Mouse (Mus musculus) embryo, embryonic 11.5 days (tissue): ENCODE measurements around the gene Hspb11.

Experiments
- DNase-seq: peaks from one replicate; pipeline ENCODE4 v3.0.0-alpha.2; 2012; ENCODE audit warnings: low read depth, low spot score

The Hspb11 gene

DNA sequence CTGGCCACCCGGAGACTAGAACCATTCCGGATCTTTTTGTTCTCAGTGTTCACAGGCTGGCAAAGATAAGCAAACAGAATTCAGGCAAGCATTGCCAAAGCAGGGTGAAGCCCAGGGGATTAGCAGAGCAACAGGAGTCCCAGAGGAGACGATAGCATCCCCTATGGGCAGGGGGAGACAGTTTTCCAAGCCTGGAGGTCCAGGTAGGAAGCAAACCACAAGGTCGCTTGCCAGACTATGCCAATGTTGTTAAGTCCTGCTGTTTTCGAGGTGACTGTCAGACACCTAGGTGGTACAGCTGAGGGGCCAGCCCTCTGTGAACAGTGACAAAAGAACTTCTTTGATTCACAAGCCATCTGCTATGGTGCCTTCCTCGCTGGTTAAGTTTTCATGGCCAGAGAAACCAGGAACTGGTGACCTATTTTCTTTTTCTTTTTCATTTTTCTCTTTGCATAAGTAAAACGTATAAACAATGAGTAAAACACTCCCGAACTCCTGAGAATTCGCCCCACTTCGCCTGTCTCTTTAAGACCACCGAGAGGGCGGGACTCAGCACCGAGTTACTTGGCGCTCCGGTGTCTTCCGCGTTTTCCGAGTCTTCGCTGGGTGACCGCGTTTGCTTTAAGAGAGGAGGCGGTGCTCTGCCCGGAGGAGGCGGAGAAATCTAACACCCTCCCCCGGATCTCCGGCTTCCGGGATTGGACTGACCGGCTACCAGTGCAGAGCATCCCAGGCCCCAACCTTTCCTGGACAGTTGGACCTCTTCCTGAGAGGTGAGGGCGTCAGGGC, 60.5 kb downstream of the Hspb11 start, which contains the start of gene Yipf1:
Gene Yipf1, plus strand, starts transcription at position 674 of the 789 bp plus-strand sequence.
- DNase-seq = peak; percentile 76

- no peak for DNase-seq
Observed at GRCm38 (mm10) chr4:107314479-107314805, 61.0 kb downstream of the Hspb11 start.

- DNase-seq = no peak
Observed at GRCm38 (mm10) chr4:107318646-107319045, 65.3 kb downstream of the Hspb11 start.

DNA sequence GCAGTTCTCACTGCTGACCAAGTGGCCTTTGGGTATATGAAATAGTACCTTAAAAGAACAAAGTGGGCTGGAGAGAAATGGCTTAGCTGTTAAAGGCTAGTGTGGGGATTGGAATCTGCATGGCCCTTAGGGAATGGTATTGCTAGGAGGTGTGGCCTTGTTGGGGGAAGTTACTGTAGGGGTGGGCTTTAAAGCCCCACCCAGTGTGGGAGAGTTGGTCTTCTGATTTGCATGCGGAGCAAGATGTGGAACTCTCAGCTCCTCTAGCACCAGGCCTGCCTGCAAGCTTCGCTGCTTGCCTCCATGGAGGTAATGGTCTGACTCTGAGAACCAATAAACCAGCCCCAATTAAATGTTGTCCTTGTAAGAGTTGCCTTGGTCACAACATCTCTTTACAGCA, 67.6 kb downstream of the Hspb11 start:
- DNase-seq = no peak

DNA sequence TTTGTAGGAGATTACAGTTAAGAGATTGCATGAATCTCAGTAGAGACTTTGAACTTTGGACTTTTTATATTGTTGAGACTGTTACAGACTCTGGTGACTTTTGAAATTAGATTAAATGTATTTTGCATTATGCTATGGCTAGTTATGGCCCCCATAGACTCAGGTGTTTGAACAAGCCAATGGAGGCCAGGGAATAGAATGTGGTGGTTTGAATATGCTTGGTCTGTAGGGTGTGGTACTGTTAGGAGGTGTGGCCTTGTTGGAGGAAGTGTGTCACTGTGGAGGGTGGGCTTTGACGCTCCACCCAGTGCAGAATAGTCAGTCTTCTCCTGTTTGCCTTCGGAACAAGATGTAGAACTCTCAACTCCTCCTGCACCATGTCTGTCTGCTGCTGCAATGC, 69.7 kb downstream of the Hspb11 start:
- no peak for DNase-seq

- no peak for DNase-seq
Observed at GRCm38 (mm10) chr4:107328530-107328929, 75.1 kb downstream of the Hspb11 start.
